Mouse (Mus musculus) right cerebral cortex, postnatal 10 days (tissue): ENCODE data around the gene Hoxc12.

ENCODE experiments used
- DNase-seq, 2 experiments: peaks; one replicate each; pipeline ENCODE4 v3.0.0; 2021; ENCODE audit warnings: low spot score in 2 of 2

Gene Hoxc12

GRCm38 (mm10) chr15:102936279-102936972 lies at the start of gene Hoxc12:
Gene Hoxc12, plus strand, starts transcription at chr15:102936757.
- DNase-seq = no peak

- DNase-seq = no peak
These were observed 41.4 kb upstream of the Hoxc12 start for GRCm38 (mm10) chr15:102895115-102895514.

- DNase-seq = no peak
These were observed 31.6 kb upstream of the Hoxc12 start for GRCm38 (mm10) chr15:102904946-102905345.

GRCm38 (mm10) chr15:102909536-102909935 lies 27.0 kb upstream of the Hoxc12 start:
- DNase-seq = no peak

GRCm38 (mm10) chr15:102910038-102910437 lies 26.5 kb upstream of the Hoxc12 start:
- DNase-seq = no peak

- no peak for DNase-seq
These were observed 26.0 kb upstream of the Hoxc12 start for GRCm38 (mm10) chr15:102910496-102911095.

- no peak for DNase-seq
These were observed 23.4 kb upstream of the Hoxc12 start for GRCm38 (mm10) chr15:102913038-102913585.

- DNase-seq = no peak
These were observed 18.5 kb upstream of the Hoxc12 start for GRCm38 (mm10) chr15:102917972-102918572.

GRCm38 (mm10) chr15:102918611-102919265 lies 17.8 kb upstream of the Hoxc12 start:
- no peak for DNase-seq

GRCm38 (mm10) chr15:102919336-102920180 lies 17.0 kb upstream of the Hoxc12 start:
- DNase-seq = no peak

- DNase-seq = no peak
These were observed 15.9 kb upstream of the Hoxc12 start for GRCm38 (mm10) chr15:102920619-102921018.

- DNase-seq = no peak
These were observed 15.2 kb upstream of the Hoxc12 start, which contains the start of gene Hoxc13 for GRCm38 (mm10) chr15:102921053-102922011. Gene Hoxc13, plus strand, starts transcription at chr15:102921103.

- no peak for DNase-seq
These were observed 14.6 kb upstream of the Hoxc12 start for GRCm38 (mm10) chr15:102922012-102922362.

- DNase-seq = no peak
These were observed 13.7 kb upstream of the Hoxc12 start for GRCm38 (mm10) chr15:102922636-102923500.

GRCm38 (mm10) chr15:102927032-102927645 lies 9.4 kb upstream of the Hoxc12 start:
- no peak for DNase-seq

GRCm38 (mm10) chr15:102931706-102932358 lies 4.7 kb upstream of the Hoxc12 start:
- no peak for DNase-seq

GRCm38 (mm10) chr15:102934438-102934837 lies 2.1 kb upstream of the Hoxc12 start:
- DNase-seq = no peak

GRCm38 (mm10) chr15:102934897-102935296 lies 1.7 kb upstream of the Hoxc12 start:
- DNase-seq = no peak
